In genomic region chr4:148811940-148812339, GRCm38 (mm10) we compare ENCODE assay signal across 8 mouse cellular contexts. TPM values are rescaled to one million over a fixed set of nuclear protein-coding genes. Genes with fewer than 3 reads are reported as not detected.
DNase-seq lines count a peak whose midpoint lies in the region; ATAC-seq and TF ChIP-seq lines count a peak whose summit lies in the region.
"Had no signal": no experiment of that assay in that cellular context is flagged by ENCODE, and none has a peak within 500 bp of the region (broad histone marks: within the 10 kb centered on the region; RNA-seq: fewer than 3 reads in every experiment).

No protein-coding gene starts in this region.

- DNase-seq in NIH3T3 (ENCODE audit: low read depth) = peak; percentile 58
- peak; percentile 36 for DNase-seq in cerebellum, adult 11-12 months
- peak; percentile 78 for DNase-seq in forebrain, postnatal 0 days
- DNase-seq in limb, embryonic 11.5 days (ENCODE audit: low spot score) = peak; percentile 54
- DNase-seq: liver, embryonic 13.5 days had no signal

- H3K9me3 ChIP-seq in forebrain, postnatal 0 days (ENCODE audit: low read length) = no peaks in the 10 kb centered on the region
- no peaks in the 10 kb centered on the region for H3K9me3 ChIP-seq in hindbrain, embryonic 15.5 days
- no peaks in the 10 kb centered on the region for H3K9me3 ChIP-seq in limb, embryonic 11.5 days (ENCODE audit: control insufficient read depth, low read length)
- H3K9me3 ChIP-seq in neural tube, embryonic 13.5 days = no peaks in the 10 kb centered on the region
- H3K9me3 ChIP-seq: liver, embryonic 13.5 days had no signal

- peaks cover 56% of the 10 kb centered on the region for H3K27me3 ChIP-seq in forebrain, postnatal 0 days (ENCODE audit: insufficient read depth, low read length)
- H3K27me3 ChIP-seq in hindbrain, embryonic 15.5 days = peaks cover 60% of the 10 kb centered on the region
- H3K27me3 ChIP-seq in limb, embryonic 11.5 days (ENCODE audit: control insufficient read depth, insufficient read depth, low read length) = peaks cover 25% of the 10 kb centered on the region
- H3K27me3 ChIP-seq in neural tube, embryonic 13.5 days = peaks cover 96% of the 10 kb centered on the region

- WGBS in forebrain, postnatal 0 days = 8% methylated on average over 10 of the region's 10 CpGs
- WGBS in hindbrain, embryonic 15.5 days = 8% methylated on average over 10 of the region's 10 CpGs
- 27% methylated on average over 10 of the region's 10 CpGs for WGBS in limb, embryonic 11.5 days
- WGBS in neural tube, embryonic 13.5 days = 12% methylated on average over 10 of the region's 10 CpGs

- no peak overlapping the region for H3K9ac ChIP-seq in forebrain, postnatal 0 days
- 0 out of 2 replicates have a peak overlapping the region, but pooled peaks have one; percentile 30 for H3K9ac ChIP-seq in hindbrain, embryonic 15.5 days
- no peak overlapping the region for H3K9ac ChIP-seq in limb, embryonic 11.5 days (ENCODE audit: low read length)
- H3K9ac ChIP-seq in neural tube, embryonic 13.5 days = peak overlapping the region; percentile 55
- H3K9ac ChIP-seq: liver, embryonic 13.5 days had no signal

- ATAC-seq in forebrain, postnatal 0 days = peak; percentile 87
- ATAC-seq in hindbrain, embryonic 15.5 days (ENCODE audit: low FRiP score, low read depth) = peak; percentile 80
- ATAC-seq in limb, embryonic 11.5 days (ENCODE audit: insufficient number of reproducible peaks, low FRiP score, low TSS enrichment, low read depth) = no peak
- ATAC-seq in neural tube, embryonic 13.5 days (ENCODE audit: low read depth) = peak; percentile 46
- ATAC-seq in inflammation-experienced regulatory T-cells, adult 6 months = no peak

- peaks cover 12% of the 10 kb centered on the region for H3K4me1 ChIP-seq in forebrain, postnatal 0 days (ENCODE audit: insufficient read depth)
- peaks cover 64% of the 10 kb centered on the region for H3K4me1 ChIP-seq in hindbrain, embryonic 15.5 days (replicated peaks)
- H3K4me1 ChIP-seq in limb, embryonic 11.5 days (ENCODE audit: control insufficient read depth, insufficient read depth, low read length) = peaks cover 29% of the 10 kb centered on the region
- peaks cover 96% of the 10 kb centered on the region for H3K4me1 ChIP-seq in neural tube, embryonic 13.5 days (replicated peaks)
- H3K4me1 ChIP-seq: liver, embryonic 13.5 days had no signal

- peak overlapping the region; percentile 27; the same call in 1 of the 2 replicates for H3K4me2 ChIP-seq in forebrain, postnatal 0 days (ENCODE audit: low read depth)
- peak overlapping the region; percentile 48 for H3K4me2 ChIP-seq in hindbrain, embryonic 15.5 days
- no peak overlapping the region for H3K4me2 ChIP-seq in limb, embryonic 11.5 days (ENCODE audit: low read depth, severe bottlenecking)
- peak overlapping the region; percentile 86 for H3K4me2 ChIP-seq in neural tube, embryonic 13.5 days
- H3K4me2 ChIP-seq: liver, embryonic 13.5 days had no signal

- no peaks in the 10 kb centered on the region for H3K36me3 ChIP-seq in forebrain, postnatal 0 days (ENCODE audit: insufficient read depth)
- H3K36me3 ChIP-seq in hindbrain, embryonic 15.5 days = no peaks in the 10 kb centered on the region
- no peaks in the 10 kb centered on the region for H3K36me3 ChIP-seq in limb, embryonic 11.5 days (ENCODE audit: control insufficient read depth, insufficient read depth, low read length)
- H3K36me3 ChIP-seq in neural tube, embryonic 13.5 days = no peaks in the 10 kb centered on the region
- H3K36me3 ChIP-seq: liver, embryonic 13.5 days had no signal

- no peak overlapping the region for H3K27ac ChIP-seq in forebrain, postnatal 0 days (ENCODE audit: low read depth, low read length)
- peak overlapping the region; percentile 57; the same call in 1 of the 2 replicates for H3K27ac ChIP-seq in hindbrain, embryonic 15.5 days (replicated peaks)
- no peak overlapping the region for H3K27ac ChIP-seq in limb, embryonic 11.5 days (replicated peaks; ENCODE audit: low read depth, low read length)
- peak overlapping the region; percentile 72 for H3K27ac ChIP-seq in neural tube, embryonic 13.5 days (replicated peaks)
- H3K27ac ChIP-seq: liver, embryonic 13.5 days had no signal

- peak; percentile 59 for TF ChIP-seq CTCF in forebrain, postnatal 0 days (IDR thresholded peaks at IDR 0.05; ENCODE audit: low read depth)

- no peak overlapping the region for H3K4me3 ChIP-seq in forebrain, postnatal 0 days (ENCODE audit: low read depth, low read length)
- H3K4me3 ChIP-seq in hindbrain, embryonic 15.5 days = 0 out of 2 replicates have a peak overlapping the region, but pooled peaks have one; percentile 9
- no peak overlapping the region for H3K4me3 ChIP-seq in limb, embryonic 11.5 days (ENCODE audit: low read depth, low read length)
- H3K4me3 ChIP-seq in neural tube, embryonic 13.5 days = peak overlapping the region; percentile 8; the same call in 1 of the 2 replicates
- H3K4me3 ChIP-seq: liver, embryonic 13.5 days had no signal

RNA-seq across cellular contexts. Expression of gene Casz1, which starts 7.7 kb away (rescaled TPM):
- total RNA-seq in forebrain, postnatal 0 days (2014; rRNA removed) = 1.2 and 3.1 TPM in 2 replicates
- 0.65 and 1.1 TPM in 2 replicates for polyA plus RNA-seq in forebrain, postnatal 0 days (2015; fragmentation: Nextera tagmentation; extraction: Ambion mirVana)
- polyA plus RNA-seq in hindbrain, embryonic 15.5 days (2015; fragmentation: Nextera tagmentation; extraction: Ambion mirVana) = 4.6 and 6.7 TPM in 2 replicates
- polyA plus RNA-seq in limb, embryonic 11.5 days (2014; fragmentation: Nextera tagmentation; extraction: Ambion mirVana) = 1.5 and 1.6 TPM in 2 replicates
- polyA plus RNA-seq in neural tube, embryonic 13.5 days (2015; fragmentation: Nextera tagmentation; extraction: Ambion mirVana) = 16.2 and 17.3 TPM in 2 replicates
- polyA plus RNA-seq in inflammation-experienced regulatory T-cells, adult 6 months (2017; shearing (Covaris generic)) = 1 to 10 TPM in 1 of 3 experiments, under 1 TPM in 2; 0.58 to 1.8 (median 0.80) TPM

Comparison
In these comparisons a context has a peak if more than half of its experiments do, and no peak if none do; other contexts are left out.
1. ATAC-seq: peak in forebrain, postnatal 0 days (single experiment), hindbrain, embryonic 15.5 days (single experiment) and neural tube, embryonic 13.5 days (single experiment); none in limb, embryonic 11.5 days (single experiment) and inflammation-experienced regulatory T-cells, adult 6 months (single experiment).
2. H3K27ac ChIP-seq: peak in hindbrain, embryonic 15.5 days (single experiment) and neural tube, embryonic 13.5 days (single experiment); none in forebrain, postnatal 0 days (single experiment) and limb, embryonic 11.5 days (single experiment).
3. H3K4me3 ChIP-seq: peak in hindbrain, embryonic 15.5 days (single experiment) and neural tube, embryonic 13.5 days (single experiment); none in forebrain, postnatal 0 days (single experiment) and limb, embryonic 11.5 days (single experiment).
4. H3K9ac ChIP-seq: peak in hindbrain, embryonic 15.5 days (single experiment) and neural tube, embryonic 13.5 days (single experiment); none in forebrain, postnatal 0 days (single experiment) and limb, embryonic 11.5 days (single experiment).
5. Peak in every context shown above with its lines, with median percentiles within 50 percentile points of each other: DNase-seq.